Mouse (Mus musculus) heart, embryonic 11.5 days (tissue): ENCODE measurements at regions not wholly inside any gene's neighbourhood (a gene's known extent, or its start where the extent isn't known, plus 50 kb on each side); places are given as distances from the start of the nearest gene placed in this dataset.

Experiments used
- ATAC-seq: fragments of 200-750 bp; cut with Nextera tagmentation; replicated peaks from 2 replicates; pipeline ENCODE4 v1.8.0; 2017; ENCODE audit warnings: moderate library complexity; ENCODE audit not compliant: insufficient number of reproducible peaks, low FRiP score, low TSS enrichment
- H3K27ac ChIP-seq: fragments of 300-500 bp; sonication (generic); 2 replicates; pipeline ENCODE4 v1.5.1; 2014; ENCODE audit warnings: mild to moderate bottlenecking, low read depth, low read length
- H3K27me3 ChIP-seq: fragments of 300-500 bp; sonication (generic); 2 replicates; pipeline ENCODE4 v1.6.1; 2014; ENCODE audit warnings: mild to moderate bottlenecking, low read length, mixed read lengths; ENCODE audit not compliant: control insufficient read depth, insufficient read depth
- H3K36me3 ChIP-seq: fragments of 300-500 bp; sonication (generic); 2 replicates; pipeline ENCODE4 v1.6.1; 2014; ENCODE audit warnings: mild to moderate bottlenecking, low read length, moderate library complexity, mixed read lengths; ENCODE audit not compliant: control insufficient read depth, insufficient read depth
- H3K4me1 ChIP-seq: fragments of 300-500 bp; sonication (generic); 2 replicates; pipeline ENCODE4 v1.6.1; 2014; ENCODE audit warnings: low read length; ENCODE audit not compliant: control insufficient read depth, insufficient read depth
- H3K4me2 ChIP-seq: fragments of 300-500 bp; sonication (generic); 2 replicates; pipeline ENCODE4 v1.6.1; 2014; ENCODE audit warnings: mild to moderate bottlenecking, moderate library complexity
- H3K4me3 ChIP-seq: fragments of 300-500 bp; sonication (generic); 2 replicates; pipeline ENCODE4 v1.5.1; 2014; ENCODE audit warnings: low read depth, low read length
- H3K9ac ChIP-seq: fragments of 300-500 bp; sonication (generic); 2 replicates; pipeline ENCODE4 v1.6.1; 2014; ENCODE audit warnings: mild to moderate bottlenecking, low read depth, low read length, moderate library complexity
- H3K9me3 ChIP-seq: fragments of 300-500 bp; sonication (generic); replicated peaks from 2 replicates; pipeline ENCODE4 v1.6.1; 2016; ENCODE audit warnings: low read length; ENCODE audit not compliant: control insufficient read depth
- WGBS: fragments of 180-500 bp; shearing (Covaris S2); extraction: QIAGEN DNeasy Blood & Tissue Kit; methylation state at CpG from one replicate; pipeline ENCODE4 v1.1.7; 2014; ENCODE audit not compliant: insufficient replicate concordance; 5-methylcytosine and 5-hydroxymethylcytosine counted together

- Histone ChIP-seq H3K4me1 (peaks cover 3% of the 10 kb centered on the region; the same call in 1 of the 2 replicates), H3K36me3 (no peaks in the 10 kb centered on the region), H3K9me3 (no peaks in the 10 kb centered on the region), H3K4me3 (no peak overlapping the region), H3K9ac (no peak overlapping the region), H3K27ac (no peak overlapping the region), H3K4me2 (no peak overlapping the region), H3K27me3 (no peaks in the 10 kb centered on the region)
- no peak; the same call in 1 of the 2 replicates for ATAC-seq
- 48% methylated on average over 4 of the region's 4 CpGs for WGBS
Observed at GRCm38 (mm10) chr2:61100854-61101253, 137.9 kb upstream of the Rbms1 start.

GRCm38 (mm10) chr2:61088501-61088900 lies 125.5 kb upstream of the Rbms1 start:
- no peak overlapping the region for H3K9ac ChIP-seq
- H3K4me2 ChIP-seq = no peak overlapping the region
- H3K27ac ChIP-seq = no peak overlapping the region
- no peaks in the 10 kb centered on the region for H3K36me3 ChIP-seq
- no peaks in the 10 kb centered on the region for H3K9me3 ChIP-seq
- H3K27me3 ChIP-seq = no peaks in the 10 kb centered on the region
- H3K4me3 ChIP-seq = no peak overlapping the region
- no peaks in the 10 kb centered on the region for H3K4me1 ChIP-seq
- no peak for ATAC-seq

- Histone ChIP-seq H3K27me3 (no peaks in the 10 kb centered on the region), H3K4me3 (no peak overlapping the region), H3K4me1 (no peaks in the 10 kb centered on the region), H3K4me2 (no peak overlapping the region), H3K9ac (no peak overlapping the region), H3K9me3 (no peaks in the 10 kb centered on the region), H3K27ac (no peak overlapping the region), H3K36me3 (no peaks in the 10 kb centered on the region)
- no peak for ATAC-seq
- WGBS = 58% methylated on average over 3 of the region's 3 CpGs
Observed at GRCm38 (mm10) chr2:61084835-61085234, 121.8 kb upstream of the Rbms1 start.

DNA sequence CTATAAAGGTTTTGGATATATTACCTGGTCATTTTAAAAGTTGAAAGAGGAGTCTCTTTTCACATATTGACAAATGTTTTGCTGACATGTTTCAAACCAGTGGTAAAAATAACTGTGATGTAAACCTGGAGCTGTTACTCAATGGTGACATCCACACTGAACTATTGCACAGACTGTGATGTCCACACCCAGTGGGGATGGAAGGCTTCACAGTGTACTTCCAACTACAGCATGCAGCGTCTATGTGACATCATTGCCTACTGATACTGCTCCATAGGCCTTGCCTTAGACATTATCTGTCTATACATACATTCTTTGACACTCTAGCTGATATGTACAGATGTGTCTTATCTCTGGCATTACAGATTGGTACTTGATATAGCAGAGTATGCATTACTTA lies 120.1 kb upstream of the Rbms1 start:
- ATAC-seq = no peak
- WGBS = 84% methylated on average over 1 of the region's 1 CpGs
- H3K4me3 ChIP-seq = no peak overlapping the region
- no peaks in the 10 kb centered on the region for H3K9me3 ChIP-seq
- no peak overlapping the region for H3K9ac ChIP-seq
- H3K27ac ChIP-seq = no peak overlapping the region
- H3K27me3 ChIP-seq = no peaks in the 10 kb centered on the region
- no peaks in the 10 kb centered on the region for H3K36me3 ChIP-seq
- no peaks in the 10 kb centered on the region for H3K4me1 ChIP-seq
- H3K4me2 ChIP-seq = no peak overlapping the region

DNA sequence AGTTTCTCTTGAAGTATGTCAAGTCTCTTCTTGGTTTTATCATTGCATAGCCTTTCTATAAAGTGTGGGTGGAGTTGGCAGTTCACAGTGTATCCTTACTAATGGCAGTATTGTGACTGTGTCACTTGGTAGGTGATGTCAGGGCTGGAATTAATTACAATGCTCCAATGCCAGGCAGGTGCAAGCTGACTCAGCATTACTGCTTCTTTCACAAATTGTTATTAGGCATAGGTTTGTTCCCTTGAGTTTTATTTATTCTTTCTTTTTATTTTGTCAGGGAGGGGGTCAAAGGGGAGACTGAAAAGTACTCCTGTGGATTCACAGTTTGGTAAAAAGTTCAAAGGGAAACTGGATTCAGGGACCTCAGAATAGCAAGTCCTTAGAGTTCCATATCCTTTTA lies 119.6 kb upstream of the Rbms1 start:
- Histone ChIP-seq H3K9me3 (no peaks in the 10 kb centered on the region), H3K4me2 (no peak overlapping the region), H3K27ac (no peak overlapping the region), H3K4me3 (no peak overlapping the region), H3K27me3 (no peaks in the 10 kb centered on the region), H3K36me3 (no peaks in the 10 kb centered on the region), H3K4me1 (no peaks in the 10 kb centered on the region), H3K9ac (no peak overlapping the region)
- no peak for ATAC-seq

GRCm38 (mm10) chr2:61080006-61080405 lies 117.0 kb upstream of the Rbms1 start:
- Histone ChIP-seq H3K9ac (no peak overlapping the region), H3K36me3 (no peaks in the 10 kb centered on the region), H3K4me2 (no peak overlapping the region), H3K27me3 (no peaks in the 10 kb centered on the region), H3K4me1 (no peaks in the 10 kb centered on the region), H3K27ac (no peak overlapping the region), H3K4me3 (no peak overlapping the region), H3K9me3 (no peaks in the 10 kb centered on the region)
- WGBS = 56% methylated on average over 4 of the region's 4 CpGs
- ATAC-seq = no peak

DNA sequence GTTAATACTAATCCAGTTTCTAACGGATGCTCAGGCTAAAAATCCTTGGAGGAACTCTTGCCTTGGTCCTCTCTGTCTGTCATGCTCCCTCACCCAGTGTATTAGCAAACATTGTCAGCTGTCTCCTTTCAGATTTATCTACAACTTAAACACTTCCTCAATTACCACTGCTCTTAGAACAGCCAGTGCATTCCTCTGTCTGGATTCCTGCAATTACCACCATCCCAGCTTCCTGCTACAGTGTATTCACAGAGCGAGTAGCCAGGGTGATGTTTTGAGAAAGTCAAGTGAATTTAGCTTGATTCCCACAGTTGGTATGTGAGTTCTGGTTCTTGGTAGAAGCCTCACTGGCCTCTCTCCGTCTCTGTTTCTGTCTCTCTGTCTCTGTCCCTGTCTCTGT lies 108.0 kb upstream of the Rbms1 start:
- WGBS = 19% methylated on average over 3 of the region's 3 CpGs
- Histone ChIP-seq H3K4me3 (no peak overlapping the region), H3K36me3 (no peaks in the 10 kb centered on the region), H3K27ac (no peak overlapping the region), H3K9me3 (no peaks in the 10 kb centered on the region), H3K4me1 (peaks cover 9% of the 10 kb centered on the region; the same call in 1 of the 2 replicates), H3K9ac (no peak overlapping the region), H3K27me3 (no peaks in the 10 kb centered on the region), H3K4me2 (no peak overlapping the region)
- no peak for ATAC-seq

DNA sequence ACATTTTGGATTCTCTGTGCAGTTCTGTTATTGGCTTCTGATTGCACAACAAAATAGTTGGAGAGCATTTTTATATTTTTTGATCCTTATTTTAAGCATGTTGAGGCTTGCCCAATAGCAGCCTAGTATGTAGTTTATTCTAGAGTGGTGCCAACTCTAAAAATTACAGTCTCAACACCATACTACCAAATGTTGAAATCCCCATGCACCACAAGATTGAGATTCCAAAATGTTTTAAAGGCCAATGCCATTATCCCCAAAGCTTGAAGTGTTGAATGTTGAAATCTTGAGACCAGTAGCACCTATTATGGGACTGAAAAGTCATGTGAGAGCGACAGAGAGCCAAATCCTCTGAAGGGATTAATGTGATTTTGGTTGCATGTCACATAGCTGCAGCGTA lies 104.9 kb upstream of the Rbms1 start:
- no peak overlapping the region for H3K27ac ChIP-seq
- H3K9ac ChIP-seq = no peak overlapping the region
- peaks cover 9% of the 10 kb centered on the region; the same call in 1 of the 2 replicates for H3K4me1 ChIP-seq
- no peaks in the 10 kb centered on the region for H3K36me3 ChIP-seq
- no peak overlapping the region for H3K4me3 ChIP-seq
- H3K4me2 ChIP-seq = no peak overlapping the region
- ATAC-seq = no peak
- no peaks in the 10 kb centered on the region for H3K9me3 ChIP-seq
- WGBS = 83% methylated on average over 2 of the region's 2 CpGs
- no peaks in the 10 kb centered on the region for H3K27me3 ChIP-seq

GRCm38 (mm10) chr2:61062125-61062524 lies 99.1 kb upstream of the Rbms1 start:
- Histone ChIP-seq H3K27me3 (no peaks in the 10 kb centered on the region), H3K4me2 (no peak overlapping the region), H3K27ac (no peak overlapping the region), H3K36me3 (no peaks in the 10 kb centered on the region), H3K4me3 (no peak overlapping the region), H3K4me1 (peaks cover 12% of the 10 kb centered on the region), H3K9me3 (no peaks in the 10 kb centered on the region), H3K9ac (no peak overlapping the region)
- 44% methylated on average over 2 of the region's 2 CpGs for WGBS
- no peak for ATAC-seq
